ENCODE assay signal across 14 mouse cellular contexts in the genomic region with DNA sequence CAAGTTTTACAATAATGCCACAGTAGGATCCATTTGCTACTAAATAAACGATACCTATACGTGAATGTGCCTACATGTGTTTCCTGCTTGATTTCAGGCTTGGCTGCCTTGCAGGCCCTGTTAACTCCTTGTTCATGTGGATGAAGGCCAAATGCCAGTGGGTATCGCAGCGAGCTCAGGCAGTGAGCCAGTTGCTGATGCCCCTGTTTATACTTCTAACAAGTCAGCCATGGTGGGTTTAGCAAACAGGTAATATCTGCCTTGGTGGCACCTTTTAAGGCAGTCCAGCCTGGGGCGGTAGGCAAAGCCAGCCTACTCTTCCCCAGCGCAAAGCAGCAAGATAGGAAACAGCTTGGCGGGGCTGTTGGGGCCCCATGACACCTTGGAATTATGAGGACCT.
"Had no signal": no experiment of that assay in that cellular context is flagged by ENCODE, and none has a peak within 500 bp of the region (broad histone marks: within the 10 kb centered on the region; RNA-seq: fewer than 3 reads in every experiment).

No protein-coding gene starts in this region.

- H3K4me3 ChIP-seq: limb, embryonic 15.5 days; liver, embryonic 12.5 days; midbrain, embryonic 10.5 days; neural tube, embryonic 13.5 days had no signal

- H3K4me2 ChIP-seq: limb, embryonic 15.5 days; liver, embryonic 12.5 days; lung, embryonic 14.5 days; neural tube, embryonic 13.5 days had no signal

- DNase-seq: kidney, adult 8-10 months; kidney, postnatal 25 days; layer of hippocampus, adult 9-11 months; layer of hippocampus, postnatal 36 days; lung, embryonic 14.5 days; lung, postnatal 10 days; lung, postnatal 4 days; midbrain, embryonic 14.5 days; right cerebral cortex, postnatal 14 days; thymus, postnatal 4 days had no signal

- H3K9me3 ChIP-seq: limb, embryonic 15.5 days; liver, embryonic 12.5 days; midbrain, embryonic 10.5 days; neural tube, embryonic 13.5 days had no signal

- ATAC-seq: liver, embryonic 12.5 days had no signal

- H3K9ac ChIP-seq: limb, embryonic 15.5 days; liver, embryonic 12.5 days; lung, embryonic 14.5 days; neural tube, embryonic 13.5 days had no signal

- H3K4me1 ChIP-seq: liver, embryonic 12.5 days; neural tube, embryonic 13.5 days had no signal

- H3K27me3 ChIP-seq: limb, embryonic 15.5 days; liver, embryonic 12.5 days; neural tube, embryonic 13.5 days had no signal

- H3K36me3 ChIP-seq: limb, embryonic 15.5 days; liver, embryonic 12.5 days; midbrain, embryonic 10.5 days had no signal

- H3K27ac ChIP-seq: limb, embryonic 15.5 days; liver, embryonic 12.5 days; midbrain, embryonic 10.5 days; neural tube, embryonic 13.5 days had no signal
